Mouse (Mus musculus) frontal cortex, postnatal 36 days (tissue): ENCODE results near the gene Zfp109.

Experiments
- DNase-seq, 2 experiments: peaks; one replicate each; pipeline ENCODE4 v3.0.0; 2022; ENCODE audit warnings: low spot score in 2 of 2

Gene Zfp109

DNA sequence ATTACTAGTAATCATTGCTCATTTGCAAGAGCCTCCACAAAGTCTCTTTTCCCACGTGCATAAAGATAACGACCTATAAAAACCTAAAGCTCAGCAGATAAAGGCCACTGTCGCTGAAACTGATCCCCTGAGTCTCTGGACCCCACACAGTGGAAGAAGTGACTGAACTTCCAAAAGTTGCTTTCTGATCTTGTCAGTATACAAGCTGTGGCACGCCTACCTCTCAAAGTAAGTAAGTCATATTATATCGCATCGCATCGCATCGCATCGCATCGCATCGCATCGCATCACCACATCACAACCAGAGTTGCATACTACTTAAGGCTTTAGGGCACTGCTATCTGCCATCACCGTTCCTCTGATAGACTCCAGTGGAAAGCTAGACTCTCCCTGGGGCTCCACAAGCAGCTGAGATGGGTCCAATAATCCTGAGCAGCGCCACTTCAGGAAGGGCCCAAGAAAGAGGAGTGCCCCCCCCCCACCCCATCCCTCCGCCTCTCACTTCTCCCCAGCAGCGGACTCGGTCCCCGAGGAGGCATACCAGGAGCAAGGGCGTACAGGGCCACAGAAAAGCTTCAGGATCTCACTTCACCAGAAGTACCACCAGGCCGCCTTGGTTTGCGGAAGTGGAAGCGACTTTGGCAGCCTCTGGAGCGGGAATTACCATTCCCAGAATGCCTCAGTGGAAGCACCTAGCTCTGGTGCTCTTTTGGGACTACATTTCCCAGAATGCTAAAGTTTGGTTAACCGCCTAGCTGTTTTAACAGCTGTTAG, 29.7 kb downstream of the Zfp109 start:
- DNase-seq: peak; percentile 76 to 82

DNA sequence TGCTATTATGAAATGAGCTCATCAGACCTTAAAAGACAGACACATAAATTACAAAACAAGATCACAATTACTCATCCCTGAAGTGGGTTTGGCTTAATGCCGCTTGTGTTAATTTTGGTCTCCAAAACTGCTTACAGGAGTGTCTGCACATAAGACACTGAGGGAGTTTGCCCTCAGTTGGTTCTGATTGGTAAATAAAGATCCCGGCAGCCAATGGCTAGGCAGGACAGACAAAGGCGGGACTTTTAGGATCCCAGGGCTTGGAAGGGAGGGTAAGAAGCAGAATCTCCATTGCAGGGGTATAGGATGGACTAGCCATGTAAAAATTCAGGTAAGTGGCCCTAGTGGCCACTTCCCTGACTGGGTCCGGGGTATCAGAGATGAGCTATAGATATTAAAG, 40.4 kb downstream of the Zfp109 start:
- DNase-seq: no peak

DNA sequence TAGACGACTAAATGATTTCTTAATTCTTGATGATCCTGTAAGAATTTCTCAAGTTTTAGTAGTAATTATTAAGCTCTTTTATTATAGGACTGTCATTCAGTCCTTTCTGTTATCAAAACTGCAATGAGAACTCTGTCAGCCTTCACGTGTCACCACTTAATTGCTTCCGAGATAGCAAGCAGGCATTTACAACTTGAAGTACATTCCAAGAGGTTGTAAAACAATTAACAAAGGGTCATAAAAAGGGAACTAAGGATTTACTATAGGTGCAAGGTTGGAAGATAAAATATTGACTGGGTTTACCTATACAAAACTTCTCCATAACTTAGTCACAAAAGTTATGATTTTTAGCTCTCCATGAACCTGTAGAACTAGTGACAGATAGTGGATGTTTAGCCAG, 44.2 kb downstream of the Zfp109 start:
- no peak for DNase-seq

DNA sequence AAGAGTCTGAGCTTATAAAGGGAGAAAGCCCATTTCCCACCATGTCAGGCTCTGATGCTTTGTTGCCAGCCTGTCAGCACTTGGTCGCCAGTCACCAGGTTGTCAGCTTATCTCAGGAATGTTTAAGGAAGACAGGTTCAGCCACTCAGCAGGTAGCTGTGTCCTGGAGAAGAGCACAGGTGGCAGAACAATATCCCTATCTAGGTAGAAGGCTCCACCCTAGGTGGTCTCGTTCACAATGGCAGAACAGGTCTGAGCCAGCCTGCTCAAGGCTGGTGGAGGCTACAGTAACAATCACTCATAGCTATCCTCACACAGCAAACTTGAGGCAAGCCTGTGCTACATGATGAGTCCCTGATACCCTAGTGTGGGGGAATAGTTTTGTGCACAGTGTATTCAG, 46.0 kb downstream of the Zfp109 start:
- no peak for DNase-seq

DNA sequence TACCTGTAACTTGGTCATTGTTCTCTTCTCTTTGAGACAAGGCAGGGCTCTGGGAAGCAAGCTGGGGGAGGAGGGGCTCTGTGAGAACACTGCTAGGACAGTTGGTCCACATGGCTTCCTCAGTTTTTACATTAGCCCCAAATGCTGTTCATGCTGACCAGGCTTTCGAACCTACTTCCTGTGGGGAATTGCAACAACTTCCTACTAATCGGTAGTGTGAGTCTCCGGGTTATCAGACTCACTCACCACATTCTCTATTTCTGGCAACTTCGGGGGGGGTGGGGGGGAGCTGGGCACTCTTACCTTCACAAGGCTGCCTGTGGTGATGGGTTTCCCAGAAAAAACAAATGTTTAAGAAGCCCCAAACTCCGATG, 47.8 kb downstream of the Zfp109 start:
- DNase-seq: no peak

DNA sequence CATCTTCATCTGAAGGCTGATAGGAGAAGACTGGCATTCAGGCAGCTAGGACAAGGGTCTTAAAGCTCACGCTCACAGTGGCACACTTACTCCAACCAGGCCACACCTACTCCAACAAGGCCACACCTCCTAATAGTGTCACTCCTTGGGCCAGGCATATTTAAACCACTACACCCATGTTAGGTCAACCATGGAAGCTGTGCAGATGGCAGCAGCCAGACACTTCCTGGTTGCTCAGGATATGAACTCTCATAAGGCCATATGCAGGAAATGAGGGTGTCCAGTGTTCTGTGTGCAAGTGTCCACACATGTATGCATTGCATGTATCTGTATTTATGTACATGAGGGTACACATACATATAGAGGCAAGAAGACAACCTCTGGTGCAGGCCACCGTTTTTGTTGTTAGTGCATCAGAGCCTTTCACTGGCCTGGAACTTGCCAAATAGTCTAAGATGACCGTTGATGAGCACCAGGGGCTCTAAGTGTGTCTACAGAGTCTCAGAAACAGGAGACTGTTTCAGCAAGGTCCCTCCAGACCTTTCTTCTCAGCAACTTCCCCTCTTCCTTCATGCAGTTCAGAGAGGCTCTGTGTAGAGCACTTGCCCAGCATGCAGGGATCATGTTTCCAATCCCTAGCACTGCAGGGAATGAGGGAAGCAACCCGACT, 48.3 kb downstream of the Zfp109 start:
- no peak for DNase-seq

DNA sequence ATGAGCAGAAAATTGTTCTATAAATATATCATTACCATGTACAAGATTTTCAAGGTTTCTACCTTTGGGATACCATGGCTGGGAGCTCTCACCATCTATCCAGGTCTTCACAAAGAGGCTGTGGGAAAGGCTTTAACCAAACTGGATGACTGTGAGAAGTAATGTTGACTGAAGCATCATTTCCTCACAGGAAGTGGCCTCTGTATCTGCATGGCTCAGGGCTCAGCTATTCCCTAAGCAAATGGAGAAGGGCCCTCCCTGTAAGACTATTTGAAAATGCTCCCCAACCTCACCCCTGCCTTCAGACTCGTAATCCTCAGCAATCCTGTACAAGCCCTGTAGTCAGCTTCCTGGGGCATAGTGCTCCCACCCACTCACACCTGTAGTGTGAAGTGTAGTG, 49.7 kb downstream of the Zfp109 start:
- DNase-seq: no peak
